Mouse (Mus musculus): ENCODE data around the gene 2310011J03Rik. TPM values are rescaled to one million over a fixed set of nuclear protein-coding genes. Genes with fewer than 3 reads are reported as not detected.
A peak's percentile ranks its signal among the peaks of the same experiment; 100 is the strongest.

The 2310011J03Rik gene
- polyA plus RNA-seq, 1 experiment = 11.6 TPM

DNA sequence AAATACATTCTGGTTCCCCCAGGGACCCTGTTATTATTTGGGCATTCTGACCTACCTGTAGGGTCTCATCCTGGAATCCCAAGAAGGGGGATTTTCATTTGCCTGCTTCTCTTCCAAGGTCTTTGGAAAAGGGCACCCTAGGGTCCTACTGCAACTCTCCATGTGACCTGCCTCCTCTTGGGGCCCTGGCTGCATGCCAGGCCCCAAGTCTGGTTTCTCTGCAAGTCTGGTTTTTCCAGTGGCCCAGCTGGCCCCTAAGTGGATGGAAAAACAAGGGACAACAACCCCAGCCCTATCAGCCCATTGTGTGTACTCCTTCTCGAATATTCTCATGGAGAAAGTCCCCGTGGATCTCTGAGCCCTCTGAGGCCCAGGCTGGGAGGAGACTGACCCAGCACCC is 10.6 kb upstream of the 2310011J03Rik start:
- Histone ChIP-seq H3K4me3 (ENCODE audit: low read depth, low read length) (peak overlapping the region; percentile 62; the same call in 1 of the 2 replicates), H3K27me3 (ENCODE audit: control insufficient read depth, insufficient read depth, low read length, poor library complexity, severe bottlenecking) (no peaks in the 10 kb centered on the region), H3K9ac (ENCODE audit: low read depth, poor library complexity, severe bottlenecking) (peak overlapping the region; percentile 45; the same call in 1 of the 2 replicates), H3K4me1 (ENCODE audit: control insufficient read depth, insufficient read depth, low read length) (peaks cover 2% of the 10 kb centered on the region), H3K36me3 (ENCODE audit: control insufficient read depth, insufficient read depth, low read length, poor library complexity, severe bottlenecking) (no peaks in the 10 kb centered on the region), H3K27ac (ENCODE audit: insufficient read depth, low read length) (no peak overlapping the region), H3K9me3 (replicated peaks; ENCODE audit: control insufficient read depth, insufficient read depth, low read length, poor library complexity, severe bottlenecking) (no peaks in the 10 kb centered on the region)
- TF ChIP-seq POLR2A (IDR thresholded peaks at IDR 0.05; ENCODE audit: insufficient read depth, low read length) (no peak), EP300 (IDR thresholded peaks at IDR 0.05; ENCODE audit: insufficient read depth, low read depth, low read length) (no peak)

DNA sequence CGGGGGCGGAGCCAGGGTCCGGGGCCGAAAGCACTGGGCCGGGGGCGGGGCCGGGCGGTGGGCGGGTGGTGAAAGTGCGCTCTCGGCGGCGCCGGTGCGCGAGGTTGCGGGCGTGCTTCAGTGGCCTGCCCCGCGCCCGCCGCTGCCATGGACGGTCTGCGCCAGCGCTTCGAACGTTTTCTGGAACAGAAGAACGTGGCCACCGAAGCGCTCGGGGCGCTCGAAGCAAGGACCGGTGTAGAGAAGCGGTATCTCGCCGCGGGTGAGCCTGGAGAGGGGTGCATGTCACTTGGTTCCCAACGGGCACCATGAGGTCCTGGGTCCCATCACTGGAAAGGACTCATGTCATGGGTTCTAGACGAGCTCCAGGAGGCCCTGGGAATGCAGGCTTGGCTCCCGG is 9.7 kb upstream of the 2310011J03Rik start:
- Histone ChIP-seq H3K27ac (ENCODE audit: insufficient read depth, low read length) (no peak overlapping the region), H3K36me3 (ENCODE audit: control insufficient read depth, insufficient read depth, low read length, poor library complexity, severe bottlenecking) (no peaks in the 10 kb centered on the region), H3K4me3 (ENCODE audit: low read depth, low read length) (peak overlapping the region; percentile 62), H3K9ac (ENCODE audit: low read depth, poor library complexity, severe bottlenecking) (peak overlapping the region; percentile 45), H3K4me1 (ENCODE audit: control insufficient read depth, insufficient read depth, low read length) (peaks cover 2% of the 10 kb centered on the region), H3K9me3 (replicated peaks; ENCODE audit: control insufficient read depth, insufficient read depth, low read length, poor library complexity, severe bottlenecking) (no peaks in the 10 kb centered on the region), H3K27me3 (ENCODE audit: control insufficient read depth, insufficient read depth, low read length, poor library complexity, severe bottlenecking) (no peaks in the 10 kb centered on the region)
- TF ChIP-seq CTCF (IDR thresholded peaks at IDR 0.05; ENCODE audit: low read depth, low read length) = no peak
- TF ChIP-seq EP300 (IDR thresholded peaks at IDR 0.05; ENCODE audit: insufficient read depth, low read depth, low read length) = no peak
- peak; percentile 36 for TF ChIP-seq POLR2A (IDR thresholded peaks at IDR 0.05; ENCODE audit: insufficient read depth, low read length)

GRCm38 (mm10) chr10:80329273-80330081 is 9.1 kb upstream of the 2310011J03Rik start, which contains the start of the genes Pcsk4 and Reep6:
TSS of gene Pcsk4 (minus strand) at chr10:80329498.
TSS of gene Reep6 (plus strand) at chr10:80329953.
- Histone ChIP-seq H3K27ac (ENCODE audit: insufficient read depth, low read length) (no peak within 1 kb of the TSS), H3K9ac (ENCODE audit: low read depth, poor library complexity, severe bottlenecking) (peak within 1 kb of the TSS; percentile 45), H3K4me1 (ENCODE audit: control insufficient read depth, insufficient read depth, low read length) (peaks cover 2% of the 10 kb centered on the region), H3K4me3 (ENCODE audit: low read depth, low read length) (peak within 1 kb of the TSS; percentile 84), H3K36me3 (ENCODE audit: control insufficient read depth, insufficient read depth, low read length, poor library complexity, severe bottlenecking) (no peaks in the 10 kb centered on the region), H3K27me3 (ENCODE audit: control insufficient read depth, insufficient read depth, low read length, poor library complexity, severe bottlenecking) (no peaks in the 10 kb centered on the region), H3K9me3 (replicated peaks; ENCODE audit: control insufficient read depth, insufficient read depth, low read length, poor library complexity, severe bottlenecking) (no peaks in the 10 kb centered on the region)
- no peak for TF ChIP-seq CTCF (IDR thresholded peaks at IDR 0.05; ENCODE audit: low read depth, low read length)
- TF ChIP-seq EP300 (IDR thresholded peaks at IDR 0.05; ENCODE audit: insufficient read depth, low read depth, low read length) = no peak
- TF ChIP-seq POLR2A (IDR thresholded peaks at IDR 0.05; ENCODE audit: insufficient read depth, low read length) = no peak

- H3K9me3 ChIP-seq (replicated peaks; ENCODE audit: control insufficient read depth, insufficient read depth, low read length, poor library complexity, severe bottlenecking) = no peaks in the 10 kb centered on the region
- H3K36me3 ChIP-seq (ENCODE audit: control insufficient read depth, insufficient read depth, low read length, poor library complexity, severe bottlenecking) = no peaks in the 10 kb centered on the region
- H3K4me3 ChIP-seq (ENCODE audit: low read depth, low read length) = no peak overlapping the region
- H3K4me1 ChIP-seq (ENCODE audit: control insufficient read depth, insufficient read depth, low read length) = peaks cover 1% of the 10 kb centered on the region
- no peak overlapping the region for H3K9ac ChIP-seq (ENCODE audit: low read depth, poor library complexity, severe bottlenecking)
- TF ChIP-seq EP300 (IDR thresholded peaks at IDR 0.05; ENCODE audit: insufficient read depth, low read depth, low read length) (no peak), POLR2A (IDR thresholded peaks at IDR 0.05; ENCODE audit: insufficient read depth, low read length) (no peak), CTCF (IDR thresholded peaks at IDR 0.05; ENCODE audit: low read depth, low read length) (no peak)
- H3K27ac ChIP-seq (ENCODE audit: insufficient read depth, low read length) = no peak overlapping the region
- H3K27me3 ChIP-seq (ENCODE audit: control insufficient read depth, insufficient read depth, low read length, poor library complexity, severe bottlenecking) = no peaks in the 10 kb centered on the region
Observed at GRCm38 (mm10) chr10:80325045-80325444, 4.7 kb upstream of the 2310011J03Rik start.

GRCm38 (mm10) chr10:80324120-80325037 is 4.0 kb upstream of the 2310011J03Rik start:
- TF ChIP-seq POLR2A (IDR thresholded peaks at IDR 0.05; ENCODE audit: insufficient read depth, low read length) (no peak), EP300 (IDR thresholded peaks at IDR 0.05; ENCODE audit: insufficient read depth, low read depth, low read length) (no peak), CTCF (IDR thresholded peaks at IDR 0.05; ENCODE audit: low read depth, low read length) (no peak)
- H3K36me3 ChIP-seq (ENCODE audit: control insufficient read depth, insufficient read depth, low read length, poor library complexity, severe bottlenecking) = no peaks in the 10 kb centered on the region
- no peak overlapping the region for H3K4me3 ChIP-seq (ENCODE audit: low read depth, low read length)
- 0 out of 2 replicates have a peak overlapping the region, but pooled peaks have one; percentile 23 for H3K9ac ChIP-seq (ENCODE audit: low read depth, poor library complexity, severe bottlenecking)
- H3K9me3 ChIP-seq (replicated peaks; ENCODE audit: control insufficient read depth, insufficient read depth, low read length, poor library complexity, severe bottlenecking) = no peaks in the 10 kb centered on the region
- H3K4me1 ChIP-seq (ENCODE audit: control insufficient read depth, insufficient read depth, low read length) = peaks cover 1% of the 10 kb centered on the region
- H3K27me3 ChIP-seq (ENCODE audit: control insufficient read depth, insufficient read depth, low read length, poor library complexity, severe bottlenecking) = no peaks in the 10 kb centered on the region
- no peak overlapping the region for H3K27ac ChIP-seq (ENCODE audit: insufficient read depth, low read length)

All from ES-Bruce4 (cell line).